Mouse (Mus musculus): ENCODE data around the gene Arih2. TPM values are rescaled to one million over a fixed set of nuclear protein-coding genes. Genes with fewer than 3 reads are reported as not detected.
"Not testable (repeated sequence)": the region's sequence is repeated elsewhere in the genome, so short reads cannot be mapped to it uniquely, and the experiment has no call there.

Arih2 gene
- polyA plus RNA-seq, 1 experiment from 2014 or later, result 50.9 TPM

- H3K9ac ChIP-seq (ENCODE audit: low read length), result no peak overlapping the region
- no peaks in the 10 kb centered on the region for H3K36me3 ChIP-seq (ENCODE audit: control insufficient read depth, insufficient read depth, low read length)
- H3K9me3 ChIP-seq (ENCODE audit: control insufficient read depth, low read length), result no peaks in the 10 kb centered on the region
- no peak overlapping the region for H3K4me2 ChIP-seq
- DNase-seq (ENCODE audit: low spot score, missing footprints) (no peak), ATAC-seq (ENCODE audit: low FRiP score) (no peak)
- no peak overlapping the region for H3K4me3 ChIP-seq (ENCODE audit: low read depth, low read length)
- H3K27ac ChIP-seq (ENCODE audit: low read depth, low read length), result no peak overlapping the region
- no peaks in the 10 kb centered on the region for H3K4me1 ChIP-seq (ENCODE audit: control insufficient read depth, insufficient read depth, low read length)
- no peaks in the 10 kb centered on the region for H3K27me3 ChIP-seq (ENCODE audit: control insufficient read depth, insufficient read depth, low read length)
- 96% methylated on average over 5 of the region's 5 CpGs for WGBS
Measured at GRCm38 (mm10) chr9:108632375-108632774, 16.8 kb downstream of the Arih2 start.

- no peak overlapping the region for H3K9ac ChIP-seq (ENCODE audit: low read length)
- WGBS, result 90% methylated on average over 5 of the region's 5 CpGs
- no peaks in the 10 kb centered on the region for H3K27me3 ChIP-seq (ENCODE audit: control insufficient read depth, insufficient read depth, low read length)
- ATAC-seq (ENCODE audit: low FRiP score) (no peak), DNase-seq (ENCODE audit: low spot score, missing footprints) (no peak)
- H3K4me3 ChIP-seq (ENCODE audit: low read depth, low read length), result no peak overlapping the region
- H3K27ac ChIP-seq (ENCODE audit: low read depth, low read length), result no peak overlapping the region
- no peaks in the 10 kb centered on the region for H3K36me3 ChIP-seq (ENCODE audit: control insufficient read depth, insufficient read depth, low read length)
- H3K4me2 ChIP-seq, result no peak overlapping the region
- H3K4me1 ChIP-seq (ENCODE audit: control insufficient read depth, insufficient read depth, low read length), result no peaks in the 10 kb centered on the region
- no peaks in the 10 kb centered on the region for H3K9me3 ChIP-seq (ENCODE audit: control insufficient read depth, low read length)
Measured at GRCm38 (mm10) chr9:108631631-108632256, 17.4 kb downstream of the Arih2 start.

GRCm38 (mm10) chr9:108630683-108631082 is 18.5 kb downstream of the Arih2 start:
- Histone ChIP-seq H3K4me2 (no peak overlapping the region), H3K9me3 (ENCODE audit: control insufficient read depth, low read length) (no peaks in the 10 kb centered on the region), H3K27me3 (ENCODE audit: control insufficient read depth, insufficient read depth, low read length) (no peaks in the 10 kb centered on the region), H3K27ac (ENCODE audit: low read depth, low read length) (no peak overlapping the region), H3K4me3 (ENCODE audit: low read depth, low read length) (no peak overlapping the region), H3K4me1 (ENCODE audit: control insufficient read depth, insufficient read depth, low read length) (no peaks in the 10 kb centered on the region), H3K9ac (ENCODE audit: low read length) (no peak overlapping the region), H3K36me3 (ENCODE audit: control insufficient read depth, insufficient read depth, low read length) (no peaks in the 10 kb centered on the region)
- ATAC-seq (ENCODE audit: low FRiP score) (no peak), DNase-seq (ENCODE audit: low spot score, missing footprints) (no peak)
- 84% methylated on average over 1 of the region's 1 CpGs for WGBS

- Histone ChIP-seq H3K27me3 (ENCODE audit: control insufficient read depth, insufficient read depth, low read length) (no peaks in the 10 kb centered on the region), H3K36me3 (ENCODE audit: control insufficient read depth, insufficient read depth, low read length) (no peaks in the 10 kb centered on the region), H3K27ac (ENCODE audit: low read depth, low read length) (no peak overlapping the region), H3K9ac (ENCODE audit: low read length) (no peak overlapping the region), H3K9me3 (ENCODE audit: control insufficient read depth, low read length) (no peaks in the 10 kb centered on the region), H3K4me2 (no peak overlapping the region), H3K4me1 (ENCODE audit: control insufficient read depth, insufficient read depth, low read length) (no peaks in the 10 kb centered on the region), H3K4me3 (ENCODE audit: low read depth, low read length) (no peak overlapping the region)
- 88% methylated on average over 4 of the region's 4 CpGs for WGBS
- DNase-seq (ENCODE audit: low spot score, missing footprints) (no peak), ATAC-seq (ENCODE audit: low FRiP score) (no peak)
Measured at GRCm38 (mm10) chr9:108628141-108628540, 21.0 kb downstream of the Arih2 start.

- H3K36me3 ChIP-seq (ENCODE audit: control insufficient read depth, insufficient read depth, low read length), result no peaks in the 10 kb centered on the region
- no peak for DNase-seq (ENCODE audit: low spot score, missing footprints)
- WGBS, result 96% methylated on average over 2 of the region's 2 CpGs
- no peak overlapping the region for H3K9ac ChIP-seq (ENCODE audit: low read length)
- no peaks in the 10 kb centered on the region for H3K27me3 ChIP-seq (ENCODE audit: control insufficient read depth, insufficient read depth, low read length)
- H3K9me3 ChIP-seq (ENCODE audit: control insufficient read depth, low read length), result no peaks in the 10 kb centered on the region
- no peak overlapping the region for H3K4me3 ChIP-seq (ENCODE audit: low read depth, low read length)
- no peak overlapping the region for H3K4me2 ChIP-seq
- no peak for ATAC-seq (ENCODE audit: low FRiP score)
- no peaks in the 10 kb centered on the region for H3K4me1 ChIP-seq (ENCODE audit: control insufficient read depth, insufficient read depth, low read length)
- no peak overlapping the region for H3K27ac ChIP-seq (ENCODE audit: low read depth, low read length)
Measured at GRCm38 (mm10) chr9:108626498-108626897, 22.7 kb downstream of the Arih2 start.

GRCm38 (mm10) chr9:108617301-108617700 is 31.9 kb downstream of the Arih2 start:
- H3K4me1 ChIP-seq (ENCODE audit: control insufficient read depth, insufficient read depth, low read length), result no peaks in the 10 kb centered on the region
- no peak overlapping the region for H3K9ac ChIP-seq (ENCODE audit: low read length)
- ATAC-seq (ENCODE audit: low FRiP score) (no peak), DNase-seq (ENCODE audit: low spot score, missing footprints) (no peak)
- peaks cover 10% of the 10 kb centered on the region for H3K36me3 ChIP-seq (ENCODE audit: control insufficient read depth, insufficient read depth, low read length)
- H3K9me3 ChIP-seq (ENCODE audit: control insufficient read depth, low read length), result no peaks in the 10 kb centered on the region
- no peak overlapping the region for H3K27ac ChIP-seq (ENCODE audit: low read depth, low read length)
- H3K27me3 ChIP-seq (ENCODE audit: control insufficient read depth, insufficient read depth, low read length), result no peaks in the 10 kb centered on the region
- no peak overlapping the region for H3K4me3 ChIP-seq (ENCODE audit: low read depth, low read length)
- no peak overlapping the region for H3K4me2 ChIP-seq
- 96% methylated on average over 1 of the region's 1 CpGs for WGBS

GRCm38 (mm10) chr9:108611488-108611887 is 37.7 kb downstream of the Arih2 start:
- Histone ChIP-seq H3K27me3 (ENCODE audit: control insufficient read depth, insufficient read depth, low read length) (no peaks in the 10 kb centered on the region), H3K36me3 (ENCODE audit: control insufficient read depth, insufficient read depth, low read length) (peaks cover 20% of the 10 kb centered on the region), H3K27ac (ENCODE audit: low read depth, low read length) (no peak overlapping the region), H3K4me1 (ENCODE audit: control insufficient read depth, insufficient read depth, low read length) (no peaks in the 10 kb centered on the region), H3K4me3 (ENCODE audit: low read depth, low read length) (no peak overlapping the region), H3K9me3 (ENCODE audit: control insufficient read depth, low read length) (no peaks in the 10 kb centered on the region), H3K9ac (ENCODE audit: low read length) (no peak overlapping the region), H3K4me2 (no peak overlapping the region)
- 98% methylated on average over 10 of the region's 10 CpGs for WGBS
- DNase-seq (ENCODE audit: low spot score, missing footprints), result no peak
- no peak for ATAC-seq (ENCODE audit: low FRiP score)

- H3K27ac ChIP-seq (ENCODE audit: low read depth, low read length), result no peak overlapping the region
- H3K9ac ChIP-seq (ENCODE audit: low read length), result no peak overlapping the region
- WGBS, result 95% methylated on average over 4 of the region's 4 CpGs
- no peak overlapping the region for H3K4me3 ChIP-seq (ENCODE audit: low read depth, low read length)
- no peak overlapping the region for H3K4me2 ChIP-seq
- peaks cover 22% of the 10 kb centered on the region for H3K36me3 ChIP-seq (ENCODE audit: control insufficient read depth, insufficient read depth, low read length)
- H3K4me1 ChIP-seq (ENCODE audit: control insufficient read depth, insufficient read depth, low read length), result no peaks in the 10 kb centered on the region
- ATAC-seq (ENCODE audit: low FRiP score) (no peak), DNase-seq (ENCODE audit: low spot score, missing footprints) (no peak)
- H3K27me3 ChIP-seq (ENCODE audit: control insufficient read depth, insufficient read depth, low read length), result no peaks in the 10 kb centered on the region
- H3K9me3 ChIP-seq (ENCODE audit: control insufficient read depth, low read length), result no peaks in the 10 kb centered on the region
Measured at GRCm38 (mm10) chr9:108608889-108609288, 40.3 kb downstream of the Arih2 start.

GRCm38 (mm10) chr9:108607929-108608328 is 41.3 kb downstream of the Arih2 start:
- H3K4me2 ChIP-seq; H3K9ac ChIP-seq (ENCODE audit: low read length); H3K9me3 ChIP-seq (ENCODE audit: control insufficient read depth, low read length); H3K27me3 ChIP-seq (ENCODE audit: control insufficient read depth, insufficient read depth, low read length); H3K27ac ChIP-seq (ENCODE audit: low read depth, low read length); H3K4me1 ChIP-seq (ENCODE audit: control insufficient read depth, insufficient read depth, low read length); H3K4me3 ChIP-seq (ENCODE audit: low read depth, low read length); DNase-seq (ENCODE audit: low spot score, missing footprints); ATAC-seq (ENCODE audit: low FRiP score): not testable (repeated sequence)
- H3K36me3 ChIP-seq (ENCODE audit: control insufficient read depth, insufficient read depth, low read length), result peaks cover 22% of the 10 kb centered on the region
- WGBS, result 97% methylated on average over 5 of the region's 5 CpGs

Data from midbrain, embryonic 11.5 days (tissue).